Mouse (Mus musculus): ENCODE data around the gene Klhl25. TPM values are rescaled to one million over a fixed set of nuclear protein-coding genes. Genes with fewer than 3 reads are reported as not detected.

Klhl25 gene
- polyA plus RNA-seq, 2 experiments = 7.9 to 8.9 TPM

GRCm38 (mm10) chr7:75893709-75894108, 45.6 kb downstream of the Klhl25 start:
- H3K9ac ChIP-seq (replicated peaks) = no peak overlapping the region
- WGBS (ENCODE audit: insufficient replicate concordance) = 66% methylated on average over 8 of the region's 8 CpGs
- no peak overlapping the region for H3K27ac ChIP-seq
- no peaks in the 10 kb centered on the region for H3K9me3 ChIP-seq (ENCODE audit: control insufficient read depth, low read length)
- H3K27me3 ChIP-seq (ENCODE audit: control insufficient read depth, insufficient read depth, low read length) = no peaks in the 10 kb centered on the region
- H3K4me1 ChIP-seq (replicated peaks; ENCODE audit: control insufficient read depth in 2 of 2, insufficient read depth in 2 of 2, low read length in 1 of 2) = no peaks in the 10 kb centered on the region; a peak in 1 of 4 replicates
- H3K4me3 ChIP-seq (ENCODE audit: insufficient read depth in 1 of 2, low read depth in 2 of 2, low read length in 2 of 2) = no peak overlapping the region
- no peak for ATAC-seq (ENCODE audit: insufficient read depth)
- no peak overlapping the region for H3K4me2 ChIP-seq (ENCODE audit: low read depth)
- TF ChIP-seq CTCF (IDR thresholded peaks at IDR 0.05; ENCODE audit: low read depth) (no peak), EP300 (IDR thresholded peaks at IDR 0.05; ENCODE audit: low read depth) (no peak)
- DNase-seq (ENCODE audit: low read depth in 3 of 3, low spot score in 3 of 3) = no peak
- no peaks in the 10 kb centered on the region for H3K36me3 ChIP-seq (replicated peaks; ENCODE audit: control insufficient read depth, insufficient read depth, low read depth)

- DNase-seq (ENCODE audit: low read depth in 3 of 3, low spot score in 3 of 3) = no peak
- Histone ChIP-seq H3K4me2 (ENCODE audit: low read depth) (no peak overlapping the region), H3K4me1 (replicated peaks; ENCODE audit: control insufficient read depth in 2 of 2, insufficient read depth in 2 of 2, low read length in 1 of 2) (peaks cover 0 to 4% of the 10 kb centered on the region in 2 experiments; a peak in 1 of 4 replicates), H3K27ac (no peak overlapping the region), H3K36me3 (replicated peaks; ENCODE audit: control insufficient read depth, insufficient read depth, low read depth) (no peaks in the 10 kb centered on the region), H3K4me3 (ENCODE audit: insufficient read depth in 1 of 2, low read depth in 2 of 2, low read length in 2 of 2) (no peak overlapping the region), H3K9me3 (ENCODE audit: control insufficient read depth, low read length) (no peaks in the 10 kb centered on the region), H3K27me3 (ENCODE audit: control insufficient read depth, insufficient read depth, low read length) (no peaks in the 10 kb centered on the region), H3K9ac (replicated peaks) (no peak overlapping the region)
- WGBS (ENCODE audit: insufficient replicate concordance) = 64% methylated on average over 5 of the region's 5 CpGs
- no peak for ATAC-seq (ENCODE audit: insufficient read depth)
- TF ChIP-seq CTCF (IDR thresholded peaks at IDR 0.05; ENCODE audit: low read depth) (no peak), EP300 (IDR thresholded peaks at IDR 0.05; ENCODE audit: low read depth) (no peak)
These were observed 48.9 kb downstream of the Klhl25 start for GRCm38 (mm10) chr7:75897041-75897440.

- TF ChIP-seq EP300 (IDR thresholded peaks at IDR 0.05; ENCODE audit: low read depth) (no peak), CTCF (IDR thresholded peaks at IDR 0.05; ENCODE audit: low read depth) (no peak)
These were observed 51.0 kb downstream of the Klhl25 start for GRCm38 (mm10) chr7:75899102-75899501.

GRCm38 (mm10) chr7:75899517-75899916, 51.4 kb downstream of the Klhl25 start:
- Histone ChIP-seq H3K4me2 (ENCODE audit: low read depth) (no peak overlapping the region), H3K4me1 (replicated peaks; ENCODE audit: control insufficient read depth in 2 of 2, insufficient read depth in 2 of 2, low read length in 1 of 2) (peaks cover 0 to 4% of the 10 kb centered on the region in 2 experiments; a peak in 1 of 4 replicates), H3K9me3 (ENCODE audit: control insufficient read depth, low read length) (no peaks in the 10 kb centered on the region), H3K27ac (no peak overlapping the region), H3K9ac (replicated peaks) (no peak overlapping the region), H3K36me3 (replicated peaks; ENCODE audit: control insufficient read depth, insufficient read depth, low read depth) (no peaks in the 10 kb centered on the region), H3K4me3 (ENCODE audit: insufficient read depth in 1 of 2, low read depth in 2 of 2, low read length in 2 of 2) (no peak overlapping the region), H3K27me3 (ENCODE audit: control insufficient read depth, insufficient read depth, low read length) (no peaks in the 10 kb centered on the region)
- 35% methylated on average over 8 of the region's 8 CpGs for WGBS (ENCODE audit: insufficient replicate concordance)
- no peak for DNase-seq (ENCODE audit: low read depth in 3 of 3, low spot score in 3 of 3)
- TF ChIP-seq CTCF (IDR thresholded peaks at IDR 0.05; ENCODE audit: low read depth) (no peak), EP300 (IDR thresholded peaks at IDR 0.05; ENCODE audit: low read depth) (no peak)
- no peak for ATAC-seq (ENCODE audit: insufficient read depth)

More at GRCm38 (mm10) chr7:75899102-75899501, 51.0 kb downstream of the Klhl25 start:
- no peaks in the 10 kb centered on the region for H3K27me3 ChIP-seq (ENCODE audit: control insufficient read depth, insufficient read depth, low read length)
- peaks cover 0 to 4% of the 10 kb centered on the region in 2 experiments; a peak in 1 of 4 replicates for H3K4me1 ChIP-seq (replicated peaks; ENCODE audit: control insufficient read depth in 2 of 2, insufficient read depth in 2 of 2, low read length in 1 of 2)
- no peak overlapping the region for H3K4me3 ChIP-seq (ENCODE audit: insufficient read depth in 1 of 2, low read depth in 2 of 2, low read length in 2 of 2)
- no peak overlapping the region for H3K4me2 ChIP-seq (ENCODE audit: low read depth)
- no peaks in the 10 kb centered on the region for H3K9me3 ChIP-seq (ENCODE audit: control insufficient read depth, low read length)
- ATAC-seq (ENCODE audit: insufficient read depth) = no peak
- no peak overlapping the region for H3K27ac ChIP-seq
- no peak overlapping the region for H3K9ac ChIP-seq (replicated peaks)
- DNase-seq (ENCODE audit: low read depth in 3 of 3, low spot score in 3 of 3) = no peak
- WGBS (ENCODE audit: insufficient replicate concordance) = 60% methylated on average over 6 of the region's 6 CpGs
- H3K36me3 ChIP-seq (replicated peaks; ENCODE audit: control insufficient read depth, insufficient read depth, low read depth) = no peaks in the 10 kb centered on the region

- H3K4me2 ChIP-seq (ENCODE audit: low read depth) = no peak overlapping the region
- ATAC-seq (ENCODE audit: insufficient read depth) = no peak
These were observed 51.8 kb downstream of the Klhl25 start for GRCm38 (mm10) chr7:75899954-75900353.

More at GRCm38 (mm10) chr7:75899954-75900353, 51.8 kb downstream of the Klhl25 start:
- no peak for DNase-seq (ENCODE audit: low read depth in 3 of 3, low spot score in 3 of 3)
- H3K4me3 ChIP-seq (ENCODE audit: insufficient read depth in 1 of 2, low read depth in 2 of 2, low read length in 2 of 2) = no peak overlapping the region
- H3K27ac ChIP-seq = no peak overlapping the region
- peaks cover 0 to 4% of the 10 kb centered on the region in 2 experiments; a peak in 1 of 4 replicates for H3K4me1 ChIP-seq (replicated peaks; ENCODE audit: control insufficient read depth in 2 of 2, insufficient read depth in 2 of 2, low read length in 1 of 2)
- WGBS (ENCODE audit: insufficient replicate concordance) = 24% methylated on average over 4 of the region's 4 CpGs
- no peaks in the 10 kb centered on the region for H3K36me3 ChIP-seq (replicated peaks; ENCODE audit: control insufficient read depth, insufficient read depth, low read depth)
- no peaks in the 10 kb centered on the region for H3K9me3 ChIP-seq (ENCODE audit: control insufficient read depth, low read length)
- no peak overlapping the region for H3K9ac ChIP-seq (replicated peaks)
- H3K27me3 ChIP-seq (ENCODE audit: control insufficient read depth, insufficient read depth, low read length) = no peaks in the 10 kb centered on the region
- TF ChIP-seq EP300 (IDR thresholded peaks at IDR 0.05; ENCODE audit: low read depth) = no peak
- TF ChIP-seq CTCF (IDR thresholded peaks at IDR 0.05; ENCODE audit: low read depth) = no peak
